Mouse (Mus musculus) liver (tissue): ENCODE measurements around the gene S100a6.

Experiments
- DNase-seq: peaks from one replicate; pipeline ENCODE4 v3.0.0-alpha.2; 2020; ENCODE audit warnings: mixed read lengths

S100a6 gene

GRCm38 (mm10) chr3:90612728-90613291, at the start of gene S100a6:
TSS of gene S100a6 (plus strand) at chr3:90612882.
- DNase-seq = peak; percentile 54

- no peak for DNase-seq
Observed at GRCm38 (mm10) chr3:90574691-90575090, 38.0 kb upstream of the S100a6 start.

GRCm38 (mm10) chr3:90575320-90575719, 37.4 kb upstream of the S100a6 start:
- no peak for DNase-seq

- no peak for DNase-seq
Observed at GRCm38 (mm10) chr3:90576351-90577001, 36.2 kb upstream of the S100a6 start.

GRCm38 (mm10) chr3:90579433-90579832, 33.2 kb upstream of the S100a6 start:
- DNase-seq = no peak

GRCm38 (mm10) chr3:90581141-90581540, 31.5 kb upstream of the S100a6 start:
- DNase-seq = no peak

- no peak for DNase-seq
Observed at GRCm38 (mm10) chr3:90582156-90582555, 30.5 kb upstream of the S100a6 start.

- DNase-seq = no peak
Observed at GRCm38 (mm10) chr3:90582556-90582955, 30.1 kb upstream of the S100a6 start.

- DNase-seq = no peak
Observed at GRCm38 (mm10) chr3:90583893-90584292, 28.8 kb upstream of the S100a6 start.

- DNase-seq = peak; percentile 43
Observed at GRCm38 (mm10) chr3:90585595-90585994, 27.1 kb upstream of the S100a6 start.

- no peak for DNase-seq
Observed at GRCm38 (mm10) chr3:90586016-90586643, 26.6 kb upstream of the S100a6 start.

GRCm38 (mm10) chr3:90586906-90587305, 25.8 kb upstream of the S100a6 start:
- DNase-seq = peak; percentile 43

- DNase-seq = no peak
Observed at GRCm38 (mm10) chr3:90587361-90588101, 25.2 kb upstream of the S100a6 start.

- DNase-seq = no peak
Observed at GRCm38 (mm10) chr3:90589390-90589789, 23.3 kb upstream of the S100a6 start.

GRCm38 (mm10) chr3:90589947-90590346, 22.7 kb upstream of the S100a6 start, which contains the start of gene S100a2:
TSS of gene S100a2 (plus strand) at chr3:90590247.
- DNase-seq = no peak

GRCm38 (mm10) chr3:90594466-90594865, 18.2 kb upstream of the S100a6 start:
- no peak for DNase-seq

GRCm38 (mm10) chr3:90595556-90595955, 17.1 kb upstream of the S100a6 start:
- no peak for DNase-seq

- DNase-seq = no peak
Observed at GRCm38 (mm10) chr3:90596810-90597209, 15.9 kb upstream of the S100a6 start.

- DNase-seq = no peak
Observed at GRCm38 (mm10) chr3:90597736-90598135, 14.9 kb upstream of the S100a6 start.

GRCm38 (mm10) chr3:90598212-90598611, 14.5 kb upstream of the S100a6 start:
- DNase-seq = no peak

GRCm38 (mm10) chr3:90599401-90599800, 13.3 kb upstream of the S100a6 start:
- no peak for DNase-seq

GRCm38 (mm10) chr3:90600036-90600435, 12.6 kb upstream of the S100a6 start:
- no peak for DNase-seq

GRCm38 (mm10) chr3:90600458-90601195, 12.1 kb upstream of the S100a6 start:
- no peak for DNase-seq
